Mouse (Mus musculus): ENCODE data around the gene Nprl2.

The Nprl2 gene

GRCm38 (mm10) chr9:107541474-107542351 is at the start of gene Nprl2, which contains the start of gene Cyb561d2:
Nprl2 (plus strand) TSS chr9:107542226.
Cyb561d2 (minus strand) TSS chr9:107542193.
- peak; percentile 96 for DNase-seq (ENCODE audit: low spot score in 2 of 2)

- no peak for DNase-seq (ENCODE audit: low spot score in 2 of 2)
Measured at GRCm38 (mm10) chr9:107493511-107493910, 48.5 kb upstream of the Nprl2 start.

- DNase-seq (ENCODE audit: low spot score in 2 of 2) = no peak
Measured at GRCm38 (mm10) chr9:107494238-107494637, 47.8 kb upstream of the Nprl2 start.

GRCm38 (mm10) chr9:107496359-107496758 is 45.7 kb upstream of the Nprl2 start:
- DNase-seq (ENCODE audit: low spot score in 2 of 2) = no peak

GRCm38 (mm10) chr9:107500708-107501286 is 41.2 kb upstream of the Nprl2 start:
- no peak for DNase-seq (ENCODE audit: low spot score in 2 of 2)

- no peak for DNase-seq (ENCODE audit: low spot score in 2 of 2)
Measured at GRCm38 (mm10) chr9:107502131-107502846, 39.7 kb upstream of the Nprl2 start.

GRCm38 (mm10) chr9:107504662-107505537 is 37.1 kb upstream of the Nprl2 start:
- DNase-seq (ENCODE audit: low spot score in 2 of 2) = no peak

GRCm38 (mm10) chr9:107508266-107508665 is 33.8 kb upstream of the Nprl2 start:
- peak in 1 of 2 experiments; percentile 22 for DNase-seq (ENCODE audit: low spot score in 2 of 2)

GRCm38 (mm10) chr9:107510384-107511100 is 31.5 kb upstream of the Nprl2 start:
- DNase-seq (ENCODE audit: low spot score in 2 of 2) = no peak

- DNase-seq (ENCODE audit: low spot score in 2 of 2) = no peak
Measured at GRCm38 (mm10) chr9:107511436-107511835, 30.6 kb upstream of the Nprl2 start.

GRCm38 (mm10) chr9:107512326-107512725 is 29.7 kb upstream of the Nprl2 start:
- DNase-seq (ENCODE audit: low spot score in 2 of 2) = no peak

- DNase-seq (ENCODE audit: low spot score in 2 of 2) = peak; percentile 58 to 89
Measured at GRCm38 (mm10) chr9:107514303-107514955, 27.6 kb upstream of the Nprl2 start.

GRCm38 (mm10) chr9:107520331-107520730 is 21.7 kb upstream of the Nprl2 start:
- no peak for DNase-seq (ENCODE audit: low spot score in 2 of 2)

- peak; percentile 60 for DNase-seq (ENCODE audit: low spot score in 2 of 2)
Measured at GRCm38 (mm10) chr9:107521190-107521589, 20.8 kb upstream of the Nprl2 start.

- DNase-seq (ENCODE audit: low spot score in 2 of 2) = peak in 1 of 2 experiments; percentile 54
Measured at GRCm38 (mm10) chr9:107521711-107522399, 20.2 kb upstream of the Nprl2 start.

- no peak for DNase-seq (ENCODE audit: low spot score in 2 of 2)
Measured at GRCm38 (mm10) chr9:107522400-107522711, 19.7 kb upstream of the Nprl2 start.

GRCm38 (mm10) chr9:107526198-107527026 is 15.6 kb upstream of the Nprl2 start:
- DNase-seq (ENCODE audit: low spot score in 2 of 2) = peak; percentile 77 to 84

GRCm38 (mm10) chr9:107533791-107534407 is 8.1 kb upstream of the Nprl2 start, which contains the start of gene Tmem115:
Tmem115 (plus strand) TSS chr9:107533945.
- DNase-seq (ENCODE audit: low spot score in 2 of 2) = peak; percentile 88

Measured in thymus, postnatal 10 days (tissue).